Mouse (Mus musculus) bone marrow, adult 2 months (tissue): ENCODE data around the gene Numa1.

Experiments used
- CTCF ChIP-seq: fragments of 200-500 bp; IDR thresholded peaks from 2 replicates; pipeline ENCODE4 v1.5.1; 2011; ENCODE audit warnings: low read length, control low read depth; ENCODE audit not compliant: control insufficient read depth, insufficient read depth
- POLR2A ChIP-seq: fragments of 200-500 bp; IDR thresholded peaks from 2 replicates; pipeline ENCODE4 v1.6.1; 2011; ENCODE audit warnings: low read depth, mild to moderate bottlenecking, control low read depth, low read length, borderline replicate concordance; ENCODE audit not compliant: control insufficient read depth

DNA sequence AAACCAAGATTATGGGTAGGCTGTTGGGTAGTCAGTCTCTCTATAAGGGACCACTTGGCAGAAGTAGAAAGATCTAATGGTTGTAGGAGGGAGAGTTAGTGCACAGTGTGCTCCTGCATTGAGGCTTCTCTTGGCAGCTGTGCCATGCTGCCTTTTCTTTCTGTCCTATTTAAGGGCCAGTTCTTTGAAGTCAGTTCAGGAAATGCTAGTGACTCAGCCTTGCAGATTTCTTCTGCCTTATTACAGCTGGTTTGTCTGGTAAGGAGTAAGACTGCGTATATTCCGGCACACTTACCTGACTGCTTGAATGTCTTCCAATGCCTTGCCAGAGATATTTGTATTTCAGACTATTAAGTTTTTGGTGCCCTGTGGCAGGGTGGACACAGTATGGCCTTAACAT is 20.3 kb downstream of the Numa1 start:
- TF ChIP-seq CTCF (no peak), POLR2A (no peak)
